Mouse (Mus musculus): ENCODE measurements at regions not wholly inside any gene's neighbourhood (a gene's known extent, or its start where the extent isn't known, plus 50 kb on each side); places are given as distances from the start of the nearest gene placed in this dataset.
"Not testable (repeated sequence)": the region's sequence is repeated elsewhere in the genome, so short reads cannot be mapped to it uniquely, and the experiment has no call there.

- H3K27me3 ChIP-seq (ENCODE audit: control insufficient read depth, insufficient read depth, low read length) = no peaks in the 10 kb centered on the region
- H3K4me1 ChIP-seq (ENCODE audit: control insufficient read depth, insufficient read depth, low read length) = 0 out of 2 replicates have a peak, but pooled peaks cover 4% of the 10 kb centered on the region
- no peak overlapping the region for H3K4me2 ChIP-seq (ENCODE audit: low read depth)
- H3K27ac ChIP-seq (ENCODE audit: low read depth, low read length) = no peak overlapping the region
- H3K9me3 ChIP-seq (ENCODE audit: control insufficient read depth, low read length) = no peaks in the 10 kb centered on the region
- no peaks in the 10 kb centered on the region for H3K36me3 ChIP-seq (ENCODE audit: control insufficient read depth, insufficient read depth, low read length)
- ATAC-seq (ENCODE audit: insufficient read depth, low FRiP score, low TSS enrichment) (no peak), DNase-seq (ENCODE audit: low spot score) (no peak)
- no peak overlapping the region for H3K9ac ChIP-seq (ENCODE audit: low read length)
- H3K4me3 ChIP-seq (ENCODE audit: low read depth, low read length) = no peak overlapping the region
- WGBS = 68% methylated on average over 5 of the region's 5 CpGs
Observed at GRCm38 (mm10) chr3:9065892-9066291, 544.0 kb downstream of the Zfp704 start.

DNA sequence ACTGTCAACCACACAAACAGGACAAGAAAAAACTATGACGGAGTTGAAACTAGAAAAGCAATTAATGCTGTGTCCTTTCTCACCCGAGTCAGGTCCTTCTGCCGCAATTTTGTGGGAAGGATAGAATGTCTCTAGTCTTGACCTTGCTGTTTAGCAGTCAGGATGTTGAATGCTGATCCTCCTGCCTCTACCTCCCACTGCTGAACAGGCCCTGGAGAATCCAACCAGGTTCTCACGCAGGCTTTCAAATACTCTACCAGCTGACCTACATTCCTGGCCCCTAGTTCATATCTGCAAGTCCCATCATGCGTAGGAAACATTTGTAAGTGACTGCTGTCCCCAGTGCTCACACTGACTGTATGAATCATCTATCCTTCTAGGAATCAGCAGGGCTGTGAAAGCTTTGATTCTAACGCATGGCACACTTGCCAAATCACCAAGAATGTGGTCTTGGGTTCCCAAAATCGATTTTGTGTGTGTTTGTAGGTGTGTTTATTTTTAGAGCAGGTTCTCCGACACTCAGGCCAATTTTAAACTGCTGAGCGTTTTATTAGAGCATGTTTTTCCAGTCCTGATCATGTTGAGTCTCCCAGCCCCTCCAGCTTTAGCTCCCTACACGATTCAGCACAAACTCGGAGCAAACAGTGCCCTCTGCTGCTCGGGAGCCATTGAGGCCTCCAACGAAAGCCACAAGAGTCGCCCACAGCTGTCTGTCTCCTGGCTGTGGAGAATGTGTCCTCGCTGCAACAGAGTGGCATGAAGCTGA is 545.4 kb downstream of the Zfp704 start:
- Histone ChIP-seq H3K36me3 (ENCODE audit: control insufficient read depth, insufficient read depth, low read length) (no peaks in the 10 kb centered on the region), H3K27ac (ENCODE audit: low read depth, low read length) (no peak overlapping the region), H3K4me2 (ENCODE audit: low read depth) (no peak overlapping the region), H3K4me3 (ENCODE audit: low read depth, low read length) (no peak overlapping the region), H3K4me1 (ENCODE audit: control insufficient read depth, insufficient read depth, low read length) (0 out of 2 replicates have a peak, but pooled peaks cover 4% of the 10 kb centered on the region), H3K9ac (ENCODE audit: low read length) (no peak overlapping the region), H3K27me3 (ENCODE audit: control insufficient read depth, insufficient read depth, low read length) (no peaks in the 10 kb centered on the region), H3K9me3 (ENCODE audit: control insufficient read depth, low read length) (no peaks in the 10 kb centered on the region)
- ATAC-seq (ENCODE audit: insufficient read depth, low FRiP score, low TSS enrichment) (peak; percentile 60), DNase-seq (ENCODE audit: low spot score) (peak; percentile 71)
- 46% methylated on average over 15 of the region's 15 CpGs for WGBS

GRCm38 (mm10) chr3:9063662-9064061 is 546.2 kb downstream of the Zfp704 start:
- 0 out of 2 replicates have a peak, but pooled peaks cover 4% of the 10 kb centered on the region for H3K4me1 ChIP-seq (ENCODE audit: control insufficient read depth, insufficient read depth, low read length)
- no peak overlapping the region for H3K27ac ChIP-seq (ENCODE audit: low read depth, low read length)
- H3K27me3 ChIP-seq (ENCODE audit: control insufficient read depth, insufficient read depth, low read length) = no peaks in the 10 kb centered on the region
- no peak for ATAC-seq (ENCODE audit: insufficient read depth, low FRiP score, low TSS enrichment)
- no peak for DNase-seq (ENCODE audit: low spot score)
- H3K9ac ChIP-seq (ENCODE audit: low read length) = no peak overlapping the region
- 78% methylated on average over 5 of the region's 5 CpGs for WGBS
- H3K4me2 ChIP-seq (ENCODE audit: low read depth) = no peak overlapping the region
- no peaks in the 10 kb centered on the region for H3K36me3 ChIP-seq (ENCODE audit: control insufficient read depth, insufficient read depth, low read length)
- H3K4me3 ChIP-seq (ENCODE audit: low read depth, low read length) = no peak overlapping the region
- H3K9me3 ChIP-seq (ENCODE audit: control insufficient read depth, low read length) = no peaks in the 10 kb centered on the region

DNA sequence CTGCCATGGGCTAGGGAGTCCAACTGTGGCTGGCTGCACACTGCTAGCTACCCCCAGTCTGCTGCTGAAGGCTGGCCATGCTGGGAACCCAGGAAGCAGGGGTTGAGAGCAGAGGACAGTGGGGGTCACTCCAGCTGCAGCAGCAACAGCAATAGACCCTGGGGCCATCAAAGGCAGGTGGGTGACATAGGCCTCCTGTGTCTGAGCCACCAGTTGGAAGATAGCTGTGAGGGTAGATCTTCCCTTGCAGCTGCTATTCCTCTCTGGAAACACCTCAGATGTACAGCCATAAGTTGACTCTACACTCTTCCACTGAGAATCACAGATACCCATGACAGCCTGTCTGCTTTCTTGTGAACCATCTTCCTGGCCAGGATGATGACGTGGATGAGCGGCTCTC is 548.5 kb downstream of the Zfp704 start:
- no peaks in the 10 kb centered on the region for H3K9me3 ChIP-seq (ENCODE audit: control insufficient read depth, low read length)
- H3K9ac ChIP-seq (ENCODE audit: low read length) = no peak overlapping the region
- H3K4me1 ChIP-seq (ENCODE audit: control insufficient read depth, insufficient read depth, low read length) = 0 out of 2 replicates have a peak, but pooled peaks cover 4% of the 10 kb centered on the region
- WGBS = 93% methylated on average over 2 of the region's 2 CpGs
- no peaks in the 10 kb centered on the region for H3K27me3 ChIP-seq (ENCODE audit: control insufficient read depth, insufficient read depth, low read length)
- H3K4me3 ChIP-seq (ENCODE audit: low read depth, low read length) = no peak overlapping the region
- no peak overlapping the region for H3K4me2 ChIP-seq (ENCODE audit: low read depth)
- no peak for ATAC-seq (ENCODE audit: insufficient read depth, low FRiP score, low TSS enrichment)
- no peak overlapping the region for H3K27ac ChIP-seq (ENCODE audit: low read depth, low read length)
- H3K36me3 ChIP-seq (ENCODE audit: control insufficient read depth, insufficient read depth, low read length) = no peaks in the 10 kb centered on the region
- DNase-seq (ENCODE audit: low spot score) = no peak

DNA sequence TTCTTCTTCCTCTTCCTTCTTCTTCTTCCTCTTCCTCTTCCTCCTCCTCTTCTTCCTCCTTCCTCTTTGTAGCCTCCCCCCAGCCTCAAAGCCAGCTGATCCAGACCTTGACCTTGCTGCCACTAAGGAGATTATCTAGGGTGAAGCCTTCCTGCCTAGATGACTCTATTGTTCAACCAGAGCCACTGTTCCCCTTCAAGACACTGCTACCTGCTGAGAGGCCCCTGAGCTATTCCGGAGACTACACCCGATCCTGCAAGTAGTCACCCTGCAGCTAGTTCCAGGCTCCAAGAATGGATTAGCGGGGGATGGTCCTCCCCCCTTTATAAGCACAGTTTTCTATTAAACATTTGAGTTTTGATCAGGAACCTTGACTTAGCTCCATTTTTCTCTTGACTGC is 552.2 kb downstream of the Zfp704 start:
- not testable (repeated sequence) for H3K4me2 ChIP-seq (ENCODE audit: low read depth); H3K36me3 ChIP-seq (ENCODE audit: control insufficient read depth, insufficient read depth, low read length); H3K4me3 ChIP-seq (ENCODE audit: low read depth, low read length); H3K4me1 ChIP-seq (ENCODE audit: control insufficient read depth, insufficient read depth, low read length); DNase-seq (ENCODE audit: low spot score); H3K27me3 ChIP-seq (ENCODE audit: control insufficient read depth, insufficient read depth, low read length); H3K27ac ChIP-seq (ENCODE audit: low read depth, low read length); H3K9me3 ChIP-seq (ENCODE audit: control insufficient read depth, low read length); ATAC-seq (ENCODE audit: insufficient read depth, low FRiP score, low TSS enrichment); H3K9ac ChIP-seq (ENCODE audit: low read length)
- 81% methylated on average over 3 of the region's 3 CpGs for WGBS

GRCm38 (mm10) chr3:9056846-9057245 is 553.0 kb downstream of the Zfp704 start:
- no peak for DNase-seq (ENCODE audit: low spot score)
- no peaks in the 10 kb centered on the region for H3K36me3 ChIP-seq (ENCODE audit: control insufficient read depth, insufficient read depth, low read length)
- no peak overlapping the region for H3K4me3 ChIP-seq (ENCODE audit: low read depth, low read length)
- no peak overlapping the region for H3K27ac ChIP-seq (ENCODE audit: low read depth, low read length)
- H3K9ac ChIP-seq (ENCODE audit: low read length) = no peak overlapping the region
- no peak overlapping the region for H3K4me2 ChIP-seq (ENCODE audit: low read depth)
- H3K27me3 ChIP-seq (ENCODE audit: control insufficient read depth, insufficient read depth, low read length) = no peaks in the 10 kb centered on the region
- WGBS = 84% methylated on average over 6 of the region's 6 CpGs
- no peaks in the 10 kb centered on the region for H3K9me3 ChIP-seq (ENCODE audit: control insufficient read depth, low read length)
- H3K4me1 ChIP-seq (ENCODE audit: control insufficient read depth, insufficient read depth, low read length) = no peaks in the 10 kb centered on the region
- ATAC-seq (ENCODE audit: insufficient read depth, low FRiP score, low TSS enrichment) = no peak

DNA sequence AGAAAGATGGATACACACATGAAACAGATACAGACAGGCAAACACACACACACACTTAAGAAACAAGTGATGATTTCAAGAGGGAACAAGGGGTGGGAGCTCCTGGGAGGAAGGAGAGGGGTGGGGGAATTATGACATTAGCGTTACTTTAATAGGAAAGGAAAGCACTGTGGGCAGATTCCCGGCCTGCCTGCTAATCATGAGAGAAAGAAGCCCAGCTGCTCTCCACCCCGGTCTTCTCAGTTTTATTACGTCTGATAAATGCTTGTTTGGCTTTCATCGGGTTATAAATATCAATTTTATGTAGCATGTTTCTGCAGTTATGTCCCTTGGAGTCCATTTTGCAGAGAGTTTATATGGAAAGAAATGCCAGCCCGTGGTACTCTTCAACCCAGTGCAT is 554.1 kb downstream of the Zfp704 start:
- H3K4me3 ChIP-seq (ENCODE audit: low read depth, low read length) = no peak overlapping the region
- no peaks in the 10 kb centered on the region for H3K9me3 ChIP-seq (ENCODE audit: control insufficient read depth, low read length)
- H3K4me1 ChIP-seq (ENCODE audit: control insufficient read depth, insufficient read depth, low read length) = no peaks in the 10 kb centered on the region
- H3K27me3 ChIP-seq (ENCODE audit: control insufficient read depth, insufficient read depth, low read length) = no peaks in the 10 kb centered on the region
- no peak overlapping the region for H3K4me2 ChIP-seq (ENCODE audit: low read depth)
- H3K9ac ChIP-seq (ENCODE audit: low read length) = no peak overlapping the region
- H3K36me3 ChIP-seq (ENCODE audit: control insufficient read depth, insufficient read depth, low read length) = no peaks in the 10 kb centered on the region
- H3K27ac ChIP-seq (ENCODE audit: low read depth, low read length) = no peak overlapping the region
- DNase-seq (ENCODE audit: low spot score) = no peak
- no peak for ATAC-seq (ENCODE audit: insufficient read depth, low FRiP score, low TSS enrichment)
- 73% methylated on average over 6 of the region's 6 CpGs for WGBS
